Comparison of ENCODE assay signal across 9 mouse cellular contexts in the genomic region with DNA sequence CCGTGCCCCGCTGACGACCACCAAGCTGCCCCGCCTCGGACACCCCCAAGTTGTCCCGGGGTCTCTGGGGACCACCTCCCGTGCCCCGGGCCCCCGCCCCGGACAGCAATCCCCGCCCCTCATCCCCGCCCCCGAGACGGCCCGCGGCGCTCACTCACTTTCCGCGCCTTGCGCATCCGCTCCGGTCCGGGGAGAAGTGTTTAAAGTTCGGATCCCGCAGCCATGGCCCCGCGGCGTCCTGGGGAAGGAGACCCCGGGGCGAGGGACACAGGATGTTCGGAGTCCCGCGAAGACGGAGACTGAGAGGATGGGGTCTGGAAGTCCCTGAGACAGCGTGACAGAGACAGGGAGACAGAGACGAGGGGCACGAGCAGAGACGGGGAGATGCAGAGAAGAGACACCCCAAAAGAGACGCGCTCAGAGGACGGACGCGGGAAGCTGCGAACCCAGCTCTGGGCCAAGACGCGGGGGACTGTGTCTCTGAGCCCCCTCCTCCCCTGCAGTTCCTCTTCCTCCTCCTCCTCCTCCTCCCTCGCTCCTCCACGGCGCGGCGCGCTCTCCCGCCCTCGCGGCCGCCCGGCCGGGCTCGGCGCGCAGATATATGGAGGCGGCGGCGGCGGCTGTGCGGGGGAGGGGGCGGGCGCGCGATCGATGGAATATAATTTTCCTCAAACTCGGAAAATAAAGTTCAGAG. TPM values are rescaled to one million over a fixed set of nuclear protein-coding genes. Genes with fewer than 3 reads are reported as not detected.
A peak's percentile ranks its signal among the peaks of the same experiment; 100 is the strongest.
DNase-seq lines count a peak whose midpoint lies in the region; ATAC-seq and TF ChIP-seq lines count a peak whose summit lies in the region.
"Had no signal": no experiment of that assay in that cellular context is flagged by ENCODE, and none has a peak within 500 bp of the region (broad histone marks: within the 10 kb centered on the region; RNA-seq: fewer than 3 reads in every experiment).

A gene (minus strand): TSS at position 238 of the 694 bp plus-strand sequence.

- H3K4me1 ChIP-seq in liver, embryonic 12.5 days: peaks cover 8% of the 10 kb centered on the region; the same call in 1 of the 2 replicates
- H3K4me1 ChIP-seq in kidney, adult 2 months (ENCODE audit: control insufficient read depth, insufficient read depth, low read length): no peaks in the 10 kb centered on the region

- intact Hi-C loops in gastrocnemius, adult 2 months (cut with DNase I): no loop called here

- H3K9me3 ChIP-seq in liver, embryonic 12.5 days (replicated peaks): no peaks in the 10 kb centered on the region

- 1% methylated on average over 63 of the region's 72 CpGs for WGBS in liver, embryonic 12.5 days (ENCODE audit: insufficient replicate concordance)
- WGBS in kidney, adult 2 months: 2% methylated on average over 71 of the region's 72 CpGs

- H3K9ac ChIP-seq in liver, embryonic 12.5 days: no peak within 1 kb of the TSS

- H3K4me3 ChIP-seq in gastrocnemius, adult 2 months: peak within 1 kb of the TSS; percentile 48
- peak within 1 kb of the TSS; percentile 30 for H3K4me3 ChIP-seq in liver, embryonic 12.5 days
- H3K4me3 ChIP-seq in kidney, adult 2 months (ENCODE audit: insufficient read depth, low read depth, low read length): no peak within 1 kb of the TSS

- ATAC-seq in liver, embryonic 12.5 days: no peak

- no peak for TF ChIP-seq POLR2A in kidney, adult 2 months (IDR thresholded peaks at IDR 0.05; ENCODE audit: low read depth, low read length)

- no peak for TF ChIP-seq CTCF in gastrocnemius, adult 2 months (IDR thresholded peaks at IDR 0.05)
- no peak for TF ChIP-seq CTCF in kidney, adult 2 months (conservative IDR thresholded peaks at IDR 0.05; ENCODE audit: insufficient read depth, insufficient read length, low read depth, low read length)

- no peak within 1 kb of the TSS for H3K27ac ChIP-seq in gastrocnemius, adult 2 months
- H3K27ac ChIP-seq in liver, embryonic 12.5 days: no peak within 1 kb of the TSS
- H3K27ac ChIP-seq in kidney, adult 2 months (ENCODE audit: insufficient read depth, low read depth, low read length): no peak within 1 kb of the TSS

- peaks cover 99% of the 10 kb centered on the region for H3K27me3 ChIP-seq in liver, embryonic 12.5 days (replicated peaks)
- peaks cover 4% of the 10 kb centered on the region for H3K27me3 ChIP-seq in kidney, adult 2 months (replicated peaks; ENCODE audit: control insufficient read depth, insufficient read depth, low read length)

- DNase-seq in gastrocnemius, adult 2 months: peak; percentile 20
- DNase-seq in gastrocnemius, adult 8-10 months (ENCODE audit: low spot score in 2 of 2): no peak
- DNase-seq in thymus, postnatal 0 days (ENCODE audit: low spot score): peak; percentile 20
- no peak for DNase-seq in thymus, postnatal 10 days (ENCODE audit: low spot score in 2 of 2)
- no peak for DNase-seq in Muller cell, postnatal 12 days (ENCODE audit: inconsistent ontology term)
- DNase-seq in spleen, postnatal 14 days (ENCODE audit: low spot score in 2 of 2): no peak
- DNase-seq in kidney, adult 2 months: no peak
- DNase-seq: kidney, adult 11 months had no signal

- no peaks in the 10 kb centered on the region for H3K36me3 ChIP-seq in liver, embryonic 12.5 days
- H3K36me3 ChIP-seq in kidney, adult 2 months (ENCODE audit: control insufficient read depth, insufficient read depth, low read length): no peaks in the 10 kb centered on the region

- peak within 1 kb of the TSS; percentile 58 for H3K4me2 ChIP-seq in liver, embryonic 12.5 days

RNA-seq across cellular contexts. Expression of the gene that starts here (rescaled TPM):
- not detected for total RNA-seq in gastrocnemius, adult 2 months (2021)
- total RNA-seq in gastrocnemius, adult 8-10 months (2022): not detected
- polyA plus RNA-seq in thymus, postnatal 0 days (2015; fragmentation: Nextera tagmentation; extraction: Ambion mirVana): not detected in 2 replicates
- polyA plus RNA-seq in liver, embryonic 12.5 days (2016; fragmentation: Nextera tagmentation; extraction: Ambion mirVana): not detected in 2 replicates
- not detected in 2 replicates for polyA plus RNA-seq in kidney, adult 2 months (2012; rRNA removed)

Comparison
In these comparisons a context has a peak if more than half of its experiments do, and no peak if none do; other contexts are left out.
1. Peak in DNase-seq and H3K4me3 ChIP-seq in gastrocnemius, adult 2 months; RNA of the gene not detected or under 1 TPM.
2. Peak in DNase-seq in thymus, postnatal 0 days; RNA of the gene not detected or under 1 TPM.